Mouse (Mus musculus): ENCODE results near the gene Trmt44.

GRCm38 (mm10) chr5:35566632-35567031 lies 8.2 kb downstream of the Trmt44 start:
- TF ChIP-seq CTCF (IDR thresholded peaks at IDR 0.05; ENCODE audit: borderline replicate concordance, control insufficient read depth, extremely low read depth, insufficient read depth, low read length, poor library complexity) (no peak), POLR2A (IDR thresholded peaks at IDR 0.05; ENCODE audit: control insufficient read depth, extremely low read depth, insufficient read depth, low read length, poor library complexity) (no peak)

Measured in thymus, adult 2 months (tissue).